Mouse (Mus musculus) liver, postnatal 0 days (tissue): ENCODE data around the gene Csnk2a2.

Experiments
- CTCF ChIP-seq: sonication (generic); IDR thresholded peaks from 2 replicates; pipeline ENCODE4 v1.5.1; 2016; ENCODE audit warnings: antibody characterized with exemption, low read depth
- EP300 ChIP-seq: IDR thresholded peaks from 2 replicates; pipeline ENCODE4 v1.6.1; 2016; ENCODE audit warnings: antibody characterized with exemption, low read depth, mild to moderate bottlenecking

GRCm38 (mm10) chr8:95426781-95427281, 63.0 kb downstream of the Csnk2a2 start:
- TF ChIP-seq CTCF (no peak), EP300 (no peak)
